In genomic region chr3:93111668-93112067, GRCm38 (mm10) we compare ENCODE assay signal across 11 mouse cellular contexts. TPM values are rescaled to one million over a fixed set of nuclear protein-coding genes. Genes with fewer than 3 reads are reported as not detected.
DNase-seq lines count a peak whose midpoint lies in the region; ATAC-seq and TF ChIP-seq lines count a peak whose summit lies in the region.
"Had no signal": no experiment of that assay in that cellular context is flagged by ENCODE, and none has a peak within 500 bp of the region (broad histone marks: within the 10 kb centered on the region; RNA-seq: fewer than 3 reads in every experiment).

No protein-coding gene starts in this region.

- no peak overlapping the region for H3K4me2 ChIP-seq in kidney, postnatal 0 days (ENCODE audit: low read length)
- H3K4me2 ChIP-seq: embryonic facial prominence, embryonic 15.5 days; lung, embryonic 15.5 days had no signal

- no peak for TF ChIP-seq POLR2A in cortical plate, adult 2 months (IDR thresholded peaks at IDR 0.05; ENCODE audit: extremely low read depth, insufficient read depth, low read length)

- H3K27ac ChIP-seq in kidney, postnatal 0 days: no peak overlapping the region
- no peak overlapping the region for H3K27ac ChIP-seq in cortical plate, adult 2 months (ENCODE audit: insufficient read depth, low read length)
- H3K27ac ChIP-seq: embryonic facial prominence, embryonic 15.5 days; lung, embryonic 15.5 days had no signal

- no peak overlapping the region for H3K9ac ChIP-seq in kidney, postnatal 0 days (ENCODE audit: low read depth, low read length)
- H3K9ac ChIP-seq: embryonic facial prominence, embryonic 15.5 days; lung, embryonic 15.5 days had no signal

- no peaks in the 10 kb centered on the region for H3K36me3 ChIP-seq in kidney, postnatal 0 days (ENCODE audit: insufficient read depth, low read length)
- H3K36me3 ChIP-seq: embryonic facial prominence, embryonic 15.5 days; lung, embryonic 15.5 days had no signal

- H3K9me3 ChIP-seq in kidney, postnatal 0 days (replicated peaks; ENCODE audit: low read length): no peaks in the 10 kb centered on the region
- H3K9me3 ChIP-seq: embryonic facial prominence, embryonic 15.5 days; lung, embryonic 15.5 days had no signal

- ATAC-seq in kidney, postnatal 0 days (replicated peaks; ENCODE audit: low FRiP score, low read depth): no peak

- no peaks in the 10 kb centered on the region for H3K27me3 ChIP-seq in kidney, postnatal 0 days (ENCODE audit: insufficient read depth, low read length)
- H3K27me3 ChIP-seq: embryonic facial prominence, embryonic 15.5 days; lung, embryonic 15.5 days had no signal

- 40% methylated on average over 5 of the region's 5 CpGs for WGBS in kidney, postnatal 0 days

- no peak overlapping the region for H3K4me3 ChIP-seq in kidney, postnatal 0 days (replicated peaks; ENCODE audit: low read depth, low read length)
- no peak overlapping the region for H3K4me3 ChIP-seq in cortical plate, adult 2 months (ENCODE audit: insufficient read depth, low read length)
- H3K4me3 ChIP-seq: embryonic facial prominence, embryonic 15.5 days; lung, embryonic 15.5 days had no signal

- DNase-seq in kidney, postnatal 0 days (ENCODE audit: low spot score): peak; percentile 24
- DNase-seq in kidney, adult 11 months: no peak
- peak; percentile 50 for DNase-seq in thymus, postnatal 4 days
- DNase-seq in thymus, postnatal 25 days: no peak
- no peak for DNase-seq in urinary bladder, postnatal 4 days (ENCODE audit: low spot score in 2 of 2)
- no peak for DNase-seq in cerebellum, adult 9-11 months
- DNase-seq: gastrocnemius, postnatal 10 days; thymus, postnatal 36 days had no signal

- TF ChIP-seq CTCF in kidney, postnatal 0 days (IDR thresholded peaks at IDR 0.05; ENCODE audit: low read depth): peak; percentile 55
- TF ChIP-seq CTCF in cortical plate, adult 2 months (IDR thresholded peaks at IDR 0.05; ENCODE audit: extremely low read depth, insufficient read depth, low read length): peak; percentile 27; the same call in 1 of the 2 replicates

- no peaks in the 10 kb centered on the region for H3K4me1 ChIP-seq in kidney, postnatal 0 days (replicated peaks; ENCODE audit: insufficient read depth, low read length)
- H3K4me1 ChIP-seq in cortical plate, adult 2 months (ENCODE audit: control insufficient read depth, insufficient read depth, low read length): no peaks in the 10 kb centered on the region
- H3K4me1 ChIP-seq: embryonic facial prominence, embryonic 15.5 days; lung, embryonic 15.5 days had no signal

RNA-seq across cellular contexts. Expression of gene Crnn, which starts 32.9 kb away (rescaled TPM):
- not detected in 2 replicates for polyA plus RNA-seq in kidney, postnatal 0 days (2015; fragmentation: Nextera tagmentation; extraction: Ambion mirVana)
- not detected in 2 replicates for polyA plus RNA-seq in cortical plate, adult 2 months (2012; rRNA removed)
- polyA plus RNA-seq: lung, embryonic 15.5 days had no signal

RNA-seq across cellular contexts. Expression of gene Gm4858, which starts 43.0 kb away (rescaled TPM):
- polyA plus RNA-seq in kidney, postnatal 0 days (2015; fragmentation: Nextera tagmentation; extraction: Ambion mirVana): not detected in 2 replicates
- polyA plus RNA-seq in cortical plate, adult 2 months (2012; rRNA removed): not detected in 2 replicates
- polyA plus RNA-seq: embryonic facial prominence, embryonic 15.5 days; lung, embryonic 15.5 days had no signal

Comparison
In these comparisons a context has a peak if more than half of its experiments do, and no peak if none do; other contexts are left out.
1. DNase-seq: peak in kidney, postnatal 0 days (single experiment) and thymus, postnatal 4 days (single experiment); none in kidney, adult 11 months (single experiment), thymus, postnatal 25 days (single experiment), urinary bladder, postnatal 4 days (0 of 2) and cerebellum, adult 9-11 months (single experiment).